Mouse (Mus musculus) cerebellum, adult 9-10 months (tissue): ENCODE results near the gene Med24.
"Not testable (repeated sequence)": the region's sequence is repeated elsewhere in the genome, so short reads cannot be mapped to it uniquely, and the experiment has no call there.

Source experiments
- DNase-seq: peaks from one replicate; pipeline ENCODE4 v3.0.0; 2022

Med24 gene

GRCm38 (mm10) chr11:98717904-98718303 is 11.3 kb downstream of the Med24 start:
- DNase-seq, result peak; percentile 89

- DNase-seq, result no peak
Measured at GRCm38 (mm10) chr11:98715946-98716345, 13.3 kb downstream of the Med24 start.

- DNase-seq, result no peak
Measured at GRCm38 (mm10) chr11:98713703-98714102, 15.5 kb downstream of the Med24 start.

GRCm38 (mm10) chr11:98712009-98712408 is 17.2 kb downstream of the Med24 start:
- not testable (repeated sequence) for DNase-seq

- no peak for DNase-seq
Measured at GRCm38 (mm10) chr11:98711046-98711434, 18.2 kb downstream of the Med24 start.

- DNase-seq, result peak; percentile 82
Measured at GRCm38 (mm10) chr11:98710416-98711045, 18.7 kb downstream of the Med24 start.

- DNase-seq, result no peak
Measured at GRCm38 (mm10) chr11:98709001-98709741, 20.1 kb downstream of the Med24 start.

GRCm38 (mm10) chr11:98708282-98708956 is 20.8 kb downstream of the Med24 start:
- DNase-seq, result no peak

- no peak for DNase-seq
Measured at GRCm38 (mm10) chr11:98707401-98708281, 21.6 kb downstream of the Med24 start.

GRCm38 (mm10) chr11:98705021-98705420 is 24.2 kb downstream of the Med24 start:
- no peak for DNase-seq

- DNase-seq, result no peak
Measured at GRCm38 (mm10) chr11:98702323-98702722, 26.9 kb downstream of the Med24 start.

GRCm38 (mm10) chr11:98701213-98701670 is 28.0 kb downstream of the Med24 start, which contains the start of gene Csf3:
TSS of gene Csf3 (plus strand) at chr11:98701263.
- DNase-seq, result no peak

- DNase-seq, result peak; percentile 85
Measured at GRCm38 (mm10) chr11:98699911-98700310, 29.3 kb downstream of the Med24 start.

- no peak for DNase-seq
Measured at GRCm38 (mm10) chr11:98698849-98699640, 30.2 kb downstream of the Med24 start.

GRCm38 (mm10) chr11:98697225-98697624 is 32.0 kb downstream of the Med24 start:
- DNase-seq, result no peak

GRCm38 (mm10) chr11:98696454-98697216 is 32.6 kb downstream of the Med24 start:
- DNase-seq, result no peak

GRCm38 (mm10) chr11:98695408-98695807 is 33.8 kb downstream of the Med24 start:
- DNase-seq, result no peak

GRCm38 (mm10) chr11:98694301-98694700 is 34.9 kb downstream of the Med24 start:
- DNase-seq, result no peak

- no peak for DNase-seq
Measured at GRCm38 (mm10) chr11:98693746-98694145, 35.5 kb downstream of the Med24 start.

GRCm38 (mm10) chr11:98693201-98693600 is 36.0 kb downstream of the Med24 start:
- DNase-seq, result no peak

GRCm38 (mm10) chr11:98688009-98688408 is 41.2 kb downstream of the Med24 start:
- DNase-seq, result peak; percentile 12
